Mouse (Mus musculus): ENCODE data around the gene C9orf72. TPM values are rescaled to one million over a fixed set of nuclear protein-coding genes. Genes with fewer than 3 reads are reported as not detected.
"Not testable (repeated sequence)": the region's sequence is repeated elsewhere in the genome, so short reads cannot be mapped to it uniquely, and the experiment has no call there.

C9orf72 gene
- total RNA-seq (2021), result 10 to 100 TPM; 20.4 to 24.1 TPM
- long read RNA-seq, experiment 1, transcript C9orf72-203 (11 exons, 3,193 nt), result major isoform, 10 of 16 reads
- long read RNA-seq, experiment 1, partial matches to known transcripts, result 4 of 16 reads
- long read RNA-seq, experiment 1, other reads (novel, unspliced or antisense), result 2 of 16 reads
- long read RNA-seq, experiment 2, partial matches to known transcripts, result 1 of 6 reads
- long read RNA-seq, experiment 2, other reads (novel, unspliced or antisense), result 2 of 6 reads

- peak; percentile 95 to 96 for DNase-seq
Observed at GRCm38 (mm10) chr4:35225734-35226495, at the start of gene C9orf72. Gene C9orf72, minus strand, starts transcription at chr4:35226175.

GRCm38 (mm10) chr4:35259006-35259405 lies 33.0 kb upstream of the C9orf72 start:
- no peak for DNase-seq

DNA sequence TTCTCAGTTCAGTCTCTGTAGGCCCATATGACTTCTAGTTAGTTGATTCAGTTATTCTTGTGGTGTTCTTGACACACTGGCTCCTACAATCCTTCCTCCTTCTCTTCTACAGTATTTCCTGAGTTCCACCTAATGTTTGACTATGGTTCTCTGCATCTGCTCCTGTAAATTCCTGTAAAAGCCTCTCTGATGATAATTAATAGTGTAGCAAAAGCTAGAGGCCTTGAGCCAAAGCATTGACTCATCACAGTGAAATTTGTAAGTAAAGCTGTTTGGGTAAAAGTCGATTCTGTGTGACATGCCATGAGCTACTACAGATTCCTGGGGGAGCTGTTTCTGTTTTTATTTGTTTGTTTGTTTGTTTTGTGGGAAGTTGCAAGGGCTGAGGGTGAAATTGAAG lies 18.0 kb upstream of the C9orf72 start:
- peak in 1 of 2 experiments; percentile 14 for DNase-seq

DNA sequence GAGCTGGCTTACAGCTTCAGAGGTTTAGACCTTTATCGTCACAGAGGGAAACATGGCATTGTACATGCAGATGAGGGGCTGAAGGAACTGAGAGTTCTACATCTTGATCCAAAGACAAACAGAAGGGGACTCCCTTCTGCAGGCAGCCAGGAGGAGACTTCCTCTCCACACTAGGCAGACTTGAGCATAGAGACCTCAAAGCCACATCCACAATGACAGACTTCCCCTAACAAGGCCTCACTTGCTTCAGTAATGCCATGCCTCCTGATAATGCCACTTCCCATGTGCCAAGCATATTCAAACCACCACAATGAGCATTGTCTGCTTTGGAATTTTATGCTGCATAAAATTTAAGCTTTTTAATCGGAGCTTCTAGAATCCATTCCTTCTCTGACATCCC lies 15.8 kb upstream of the C9orf72 start:
- DNase-seq, result no peak

DNA sequence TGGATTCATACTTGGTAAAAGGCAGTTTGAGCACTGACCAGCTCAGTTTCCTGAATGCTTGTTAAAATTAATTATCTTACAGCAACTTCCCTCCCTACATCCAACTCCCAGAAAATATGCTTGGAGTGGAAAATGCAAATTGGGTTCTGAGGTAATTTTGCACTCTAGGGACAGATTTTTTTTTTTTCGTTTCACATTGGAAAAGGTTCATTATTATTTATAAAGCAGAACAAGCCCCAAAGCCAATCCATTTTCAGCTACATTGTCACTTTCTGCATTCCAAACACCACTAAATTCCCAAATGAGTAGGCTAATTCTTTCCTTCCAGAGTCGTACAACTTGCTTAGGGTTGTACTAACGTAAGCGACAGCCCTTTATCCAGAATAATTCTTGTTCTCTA lies 12.7 kb upstream of the C9orf72 start:
- no peak for DNase-seq

GRCm38 (mm10) chr4:35238240-35238639 lies 12.3 kb upstream of the C9orf72 start:
- not testable (repeated sequence) for DNase-seq

- no peak for DNase-seq
Observed at GRCm38 (mm10) chr4:35236313-35236712, 10.3 kb upstream of the C9orf72 start.

- DNase-seq, result no peak
Observed at GRCm38 (mm10) chr4:35228260-35228659, 2.3 kb upstream of the C9orf72 start.

DNA sequence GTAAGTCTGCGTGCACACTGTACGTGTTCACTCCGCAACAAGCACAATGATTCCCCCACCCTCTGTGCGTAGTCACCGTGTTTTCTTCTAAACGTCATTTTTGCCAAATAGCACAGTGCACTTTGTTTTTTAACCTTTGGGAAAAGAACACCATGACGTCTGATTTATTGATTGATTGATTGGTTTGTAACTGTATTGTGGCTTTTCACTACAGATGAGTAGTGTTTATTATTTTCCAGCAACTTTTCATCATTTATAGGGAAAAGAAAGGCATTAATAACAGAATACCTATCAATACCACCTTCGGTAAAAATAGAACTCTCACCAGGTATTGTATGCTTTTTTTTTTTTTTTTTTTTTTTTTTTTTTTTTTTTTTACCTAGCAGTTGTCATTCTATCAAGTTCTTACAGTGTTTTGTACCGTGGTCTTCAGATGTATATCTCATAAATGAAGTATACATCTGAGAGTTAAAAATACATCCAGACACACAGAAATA lies 569 bp upstream of the C9orf72 start:
- DNase-seq, result no peak

- DNase-seq, result peak; percentile 15 to 39
Observed at GRCm38 (mm10) chr4:35225141-35225733, 738 bp downstream of the C9orf72 start.

GRCm38 (mm10) chr4:35224101-35224500 lies 1.9 kb downstream of the C9orf72 start:
- no peak for DNase-seq

DNA sequence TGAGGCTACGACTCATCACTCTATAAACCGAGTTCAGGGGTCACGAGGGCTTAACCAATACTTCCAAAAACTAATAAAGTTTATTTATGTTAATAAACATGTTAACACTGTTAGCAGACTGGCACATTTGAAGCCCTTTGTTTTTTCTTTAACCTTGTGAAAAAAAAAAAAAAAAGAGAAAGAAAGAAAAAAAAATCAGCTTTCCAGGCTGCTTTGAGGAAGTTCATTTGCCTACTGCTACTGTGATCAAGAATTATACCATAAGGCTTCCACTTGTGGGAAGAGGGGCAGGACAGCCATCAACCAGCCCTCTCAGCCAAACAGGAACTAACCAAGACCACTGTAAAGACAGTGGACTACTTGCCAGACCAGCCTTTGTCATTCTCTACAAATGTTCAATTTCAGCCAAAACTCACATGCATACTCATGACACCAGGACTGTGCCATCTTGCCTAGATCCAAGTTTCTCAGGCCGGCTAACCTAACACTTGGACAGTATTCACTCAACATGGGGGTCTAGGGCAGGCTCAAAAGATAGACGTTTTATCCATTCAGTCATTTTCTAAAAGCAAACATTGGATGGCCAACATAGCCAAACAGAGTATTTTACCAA lies 2.5 kb downstream of the C9orf72 start:
- no peak for DNase-seq

- DNase-seq, result no peak
Observed at GRCm38 (mm10) chr4:35221903-35222302, 4.1 kb downstream of the C9orf72 start.

- DNase-seq, result no peak
Observed at GRCm38 (mm10) chr4:35221131-35221530, 4.8 kb downstream of the C9orf72 start.

DNA sequence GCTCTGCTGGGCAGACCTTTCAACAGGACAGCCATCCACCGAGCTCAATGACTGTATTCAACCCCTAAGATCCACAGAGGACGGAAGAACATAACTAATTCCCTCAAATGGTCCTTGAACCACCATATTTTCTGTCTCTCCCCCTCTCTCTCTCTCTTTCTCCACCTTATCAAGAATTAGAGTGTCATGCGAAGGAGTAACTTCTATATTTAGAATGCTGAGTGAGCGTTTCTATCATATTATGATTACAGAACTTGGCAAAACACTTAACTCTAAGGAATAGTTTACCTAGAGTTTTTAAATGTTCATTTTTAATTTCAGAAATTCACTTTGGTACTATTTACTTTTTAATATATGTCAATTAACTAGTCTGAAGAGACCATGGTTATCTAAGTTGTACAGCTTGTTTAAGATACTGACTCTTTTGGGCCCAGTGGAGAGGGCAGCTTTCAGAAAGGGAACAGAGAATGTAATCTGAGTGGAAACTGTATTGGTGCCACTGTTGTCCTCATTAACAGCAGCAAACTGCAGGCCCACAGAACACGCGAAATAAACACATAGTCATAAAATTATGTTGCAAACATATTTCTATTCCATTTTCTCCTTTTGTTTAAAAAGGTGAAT lies 5.8 kb downstream of the C9orf72 start:
- DNase-seq, result no peak

- no peak for DNase-seq
Observed at GRCm38 (mm10) chr4:35204659-35205058, 21.3 kb downstream of the C9orf72 start.

DNA sequence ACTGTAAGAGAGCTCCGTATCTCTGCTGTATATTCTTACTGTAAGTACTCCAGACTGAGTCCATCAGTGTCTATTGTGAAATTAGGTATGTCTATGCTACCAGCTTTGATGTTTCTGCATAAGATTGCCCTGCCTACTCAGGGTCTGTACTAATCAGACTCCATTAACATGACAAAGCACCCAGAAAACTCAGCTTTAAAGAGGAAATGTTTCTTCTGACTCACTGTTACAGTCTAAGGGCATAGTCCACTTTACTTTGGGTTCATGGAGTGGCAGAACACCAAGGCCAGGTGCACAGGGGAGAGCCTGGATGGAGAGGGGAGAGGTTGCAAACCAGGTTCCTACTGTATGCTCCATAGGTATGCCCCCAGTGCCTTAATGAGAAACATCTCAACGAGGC lies 22.3 kb downstream of the C9orf72 start:
- DNase-seq, result no peak

DNA sequence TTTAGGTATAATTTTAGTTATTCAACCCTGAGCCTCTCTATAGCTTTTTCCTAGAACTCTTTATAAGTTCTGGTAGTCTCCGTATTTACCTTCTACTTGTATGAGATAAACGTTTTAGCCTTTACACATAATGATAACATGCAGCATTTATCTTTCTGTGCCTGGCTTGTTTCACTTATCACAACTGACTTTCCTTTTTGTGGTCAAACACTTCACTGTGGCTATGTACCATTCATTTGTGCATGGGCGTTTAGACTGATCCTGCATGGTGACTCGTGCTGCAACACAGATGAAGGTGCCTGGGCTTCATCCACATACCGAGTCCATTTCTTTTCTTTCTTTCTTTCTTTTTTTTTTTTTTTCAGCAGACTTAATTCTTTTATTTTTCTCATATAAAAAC lies 24.3 kb downstream of the C9orf72 start:
- no peak for DNase-seq

- no peak for DNase-seq
Observed at GRCm38 (mm10) chr4:35192725-35193124, 33.2 kb downstream of the C9orf72 start.

DNA sequence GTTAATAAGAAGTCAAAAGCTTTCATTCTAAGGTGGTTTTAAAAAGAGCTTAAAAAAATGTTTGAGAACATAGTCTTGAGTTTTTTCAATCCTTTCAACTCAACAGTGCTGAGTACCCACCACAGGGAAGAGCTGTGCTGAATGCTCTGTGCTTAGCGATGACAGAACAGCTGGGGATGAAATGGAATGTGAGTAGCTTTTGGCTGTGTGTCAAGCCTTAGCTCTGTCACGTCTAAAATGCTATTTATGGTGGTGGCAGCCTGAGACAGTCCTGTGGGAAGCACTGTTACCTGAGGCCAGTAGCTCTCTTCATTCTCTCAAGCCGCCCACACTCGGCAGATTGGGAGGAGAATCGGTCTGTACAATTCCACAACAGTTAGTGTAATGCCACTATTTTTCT lies 36.2 kb downstream of the C9orf72 start:
- no peak for DNase-seq

DNA sequence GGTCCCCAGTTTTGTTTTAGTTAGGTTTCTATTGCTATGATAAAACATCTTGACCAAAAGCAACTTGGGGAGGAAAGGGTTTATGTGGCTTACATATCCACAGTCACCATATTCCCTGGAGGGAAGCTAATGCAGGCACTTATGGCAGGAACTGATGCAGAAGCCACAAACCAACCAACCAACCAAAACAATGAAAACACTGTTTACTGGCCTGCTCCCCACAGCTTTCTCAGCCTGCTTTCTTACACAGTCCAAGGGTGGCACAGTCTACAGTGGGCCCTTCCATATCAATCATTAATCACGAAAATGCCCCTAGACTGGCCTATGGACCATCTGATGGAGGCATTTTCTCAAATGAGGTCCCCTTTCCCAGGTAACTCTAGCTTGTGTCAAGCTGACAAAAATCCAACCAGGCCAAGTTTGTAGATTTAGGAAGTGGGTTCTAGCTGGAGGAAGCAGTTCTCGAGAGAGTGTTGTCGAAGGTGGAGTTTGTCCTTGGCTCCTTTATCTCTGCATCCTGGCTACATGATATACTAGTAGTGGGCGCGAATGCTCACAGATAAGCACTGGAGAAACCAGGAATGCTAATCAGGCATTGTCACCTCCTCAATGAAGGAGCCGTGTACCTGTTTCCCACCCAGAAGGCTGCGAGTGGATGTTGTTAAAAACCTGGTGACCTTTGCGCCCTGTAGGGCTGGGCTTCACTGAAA lies 38.2 kb downstream of the C9orf72 start:
- DNase-seq, result no peak
